Mouse (Mus musculus): ENCODE data around the gene Ablim1. TPM values are rescaled to one million over a fixed set of nuclear protein-coding genes. Genes with fewer than 3 reads are reported as not detected.

Ablim1 gene
- polyA plus RNA-seq, 1 experiment from 2014 or later, result 48.0 TPM

DNA sequence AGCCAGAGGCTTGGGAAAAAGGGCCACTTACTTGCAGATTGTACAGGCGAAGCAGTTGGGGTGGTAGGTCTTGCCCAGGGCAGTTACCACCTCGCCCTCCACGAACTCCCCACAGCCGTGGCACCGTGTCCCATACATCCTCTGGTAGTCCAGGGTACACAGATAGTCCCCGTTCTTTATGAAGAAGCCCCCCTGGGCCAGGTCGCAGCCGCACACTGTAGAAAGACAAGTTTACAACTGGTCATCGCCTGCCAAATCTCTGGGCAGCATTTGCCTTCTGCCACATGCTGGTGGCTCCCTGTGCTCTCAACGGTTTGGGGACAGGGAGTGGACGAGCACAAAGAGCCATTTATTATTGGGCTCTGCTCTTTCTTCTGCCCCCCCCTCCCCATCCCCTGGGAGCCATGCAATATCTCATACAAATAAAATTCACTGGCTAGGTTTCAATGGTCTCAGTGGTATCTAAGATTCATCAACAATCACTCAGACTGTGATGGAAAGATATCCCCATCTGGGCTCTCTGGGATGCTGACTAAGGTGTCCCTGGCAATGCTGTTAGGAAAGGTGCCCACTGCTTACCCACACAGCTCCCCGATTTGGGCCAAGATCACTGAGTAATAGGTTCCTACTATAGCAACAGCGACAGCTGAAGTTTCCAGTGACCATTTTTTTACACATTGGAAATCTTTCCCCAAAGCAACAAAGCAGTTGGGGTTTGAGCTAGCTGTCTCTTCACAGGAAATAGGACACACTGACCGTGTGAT is 159.4 kb downstream of the Ablim1 start:
- Histone ChIP-seq H3K4me1 (replicated peaks) (peaks cover 16% of the 10 kb centered on the region), H3K9me3 (no peaks in the 10 kb centered on the region), H3K9ac (no peak overlapping the region), H3K4me2 (no peak overlapping the region), H3K4me3 (no peak overlapping the region), H3K36me3 (no peaks in the 10 kb centered on the region; the same call in 1 of the 2 replicates), H3K27ac (replicated peaks) (peak overlapping the region; percentile 23; the same call in 1 of the 2 replicates), H3K27me3 (no peaks in the 10 kb centered on the region)
- WGBS, result 73% methylated on average over 14 of the region's 14 CpGs
- no peak for ATAC-seq (ENCODE audit: low read depth)

DNA sequence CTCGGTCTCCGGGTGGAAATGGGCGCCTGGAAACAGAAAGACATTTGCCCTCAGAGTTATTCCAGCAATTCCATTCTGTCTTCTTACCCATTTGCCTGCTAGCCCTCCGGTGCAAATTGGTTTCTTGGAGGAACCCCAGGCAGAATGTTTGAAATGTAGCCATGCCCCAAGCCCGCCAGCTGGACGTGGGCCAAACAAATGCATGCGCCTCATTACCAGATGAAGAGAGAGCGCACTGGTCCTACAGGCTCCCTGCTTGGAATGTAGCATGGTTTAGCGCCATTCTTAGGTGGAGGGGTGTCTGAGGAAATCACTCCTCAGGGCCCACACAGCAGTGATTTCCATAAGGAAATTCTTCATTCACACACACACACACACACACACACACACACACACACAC is 162.4 kb downstream of the Ablim1 start:
- H3K27ac ChIP-seq (replicated peaks), result peak overlapping the region; percentile 59; the same call in 1 of the 2 replicates
- H3K36me3 ChIP-seq, result no peaks in the 10 kb centered on the region; the same call in 1 of the 2 replicates
- H3K4me3 ChIP-seq, result no peak overlapping the region
- H3K4me2 ChIP-seq, result no peak overlapping the region
- H3K9me3 ChIP-seq, result no peaks in the 10 kb centered on the region
- H3K4me1 ChIP-seq (replicated peaks), result peaks cover 25% of the 10 kb centered on the region
- WGBS, result 34% methylated on average over 9 of the region's 9 CpGs
- H3K27me3 ChIP-seq, result no peaks in the 10 kb centered on the region
- H3K9ac ChIP-seq, result no peak overlapping the region
- peak; percentile 58 for ATAC-seq (ENCODE audit: low read depth)

DNA sequence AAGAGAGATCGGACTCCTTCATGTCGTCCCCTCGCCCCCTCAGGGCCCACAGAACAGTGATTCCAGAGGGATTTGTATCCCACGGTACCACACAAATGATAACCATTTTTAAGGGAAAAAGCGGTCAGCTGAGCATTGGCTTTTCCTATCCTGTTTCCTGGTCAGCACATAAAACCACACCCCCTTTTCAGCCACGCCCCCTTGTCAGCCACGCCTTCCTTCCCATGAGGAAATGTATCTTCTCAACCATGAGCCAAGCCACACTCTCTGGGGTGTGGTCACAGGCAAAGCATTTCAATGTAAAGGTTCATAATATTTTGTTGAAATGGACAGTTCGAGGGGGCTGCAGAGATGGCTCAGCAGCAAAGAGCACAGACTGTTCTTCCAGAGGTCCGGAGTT is 163.2 kb downstream of the Ablim1 start:
- Histone ChIP-seq H3K27ac (replicated peaks) (no peak overlapping the region), H3K4me3 (no peak overlapping the region), H3K36me3 (no peaks in the 10 kb centered on the region; the same call in 1 of the 2 replicates), H3K27me3 (no peaks in the 10 kb centered on the region), H3K9ac (no peak overlapping the region), H3K4me2 (no peak overlapping the region), H3K9me3 (no peaks in the 10 kb centered on the region), H3K4me1 (replicated peaks) (peaks cover 30% of the 10 kb centered on the region)
- WGBS, result 87% methylated on average over 9 of the region's 9 CpGs
- no peak for ATAC-seq (ENCODE audit: low read depth)

DNA sequence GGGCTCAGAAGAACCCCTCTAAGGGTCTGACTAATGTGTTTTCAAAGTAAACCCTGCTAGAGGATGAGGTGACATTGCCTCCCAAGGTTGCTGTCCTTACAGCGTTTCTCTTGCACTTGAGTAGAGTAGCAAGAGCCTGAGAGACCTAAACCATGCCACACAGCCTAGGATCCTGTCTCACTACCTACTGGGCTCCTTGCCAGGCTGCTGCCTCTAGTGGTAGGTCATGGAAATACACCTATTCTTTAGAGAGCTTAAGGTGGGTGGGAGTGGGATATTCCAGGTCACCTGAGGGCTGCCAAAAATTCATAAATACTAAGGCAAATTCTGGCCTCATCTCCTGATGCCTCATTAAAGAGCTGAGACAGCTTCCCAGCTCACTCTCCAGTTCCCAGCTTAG is 164.4 kb downstream of the Ablim1 start:
- Histone ChIP-seq H3K9ac (no peak overlapping the region), H3K27ac (replicated peaks) (no peak overlapping the region), H3K9me3 (no peaks in the 10 kb centered on the region), H3K36me3 (peaks cover 7% of the 10 kb centered on the region), H3K4me2 (no peak overlapping the region), H3K4me3 (no peak overlapping the region), H3K4me1 (replicated peaks) (peaks cover 25% of the 10 kb centered on the region), H3K27me3 (no peaks in the 10 kb centered on the region)
- 57% methylated on average over 1 of the region's 1 CpGs for WGBS
- ATAC-seq (ENCODE audit: low read depth), result no peak

DNA sequence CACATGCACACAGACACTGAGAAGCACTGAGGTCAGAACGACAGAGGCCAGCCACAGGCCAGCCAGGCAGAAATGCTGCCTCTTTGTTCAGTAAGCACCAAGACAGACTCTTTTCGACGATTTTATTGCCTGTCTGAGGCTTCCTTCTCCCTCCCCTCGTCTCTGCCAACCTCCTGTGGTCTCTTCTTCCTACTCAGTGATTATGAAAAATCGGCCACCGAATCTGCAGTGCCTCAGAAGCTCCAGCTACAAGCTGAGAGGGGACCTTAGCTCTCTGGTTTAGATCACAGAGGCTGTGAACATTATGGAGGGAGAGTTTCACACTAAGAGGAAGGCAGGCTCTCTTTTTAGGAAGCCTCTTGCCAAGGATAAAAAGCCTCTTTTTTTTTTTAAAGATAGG is 167.0 kb downstream of the Ablim1 start:
- Histone ChIP-seq H3K4me2 (no peak overlapping the region), H3K4me1 (replicated peaks) (peaks cover 20% of the 10 kb centered on the region), H3K27ac (replicated peaks) (peak overlapping the region; percentile 35), H3K4me3 (no peak overlapping the region), H3K9ac (peak overlapping the region; percentile 18), H3K27me3 (no peaks in the 10 kb centered on the region), H3K36me3 (peaks cover 7% of the 10 kb centered on the region), H3K9me3 (no peaks in the 10 kb centered on the region)
- ATAC-seq (ENCODE audit: low read depth), result no peak
- WGBS, result 10% methylated on average over 6 of the region's 6 CpGs

DNA sequence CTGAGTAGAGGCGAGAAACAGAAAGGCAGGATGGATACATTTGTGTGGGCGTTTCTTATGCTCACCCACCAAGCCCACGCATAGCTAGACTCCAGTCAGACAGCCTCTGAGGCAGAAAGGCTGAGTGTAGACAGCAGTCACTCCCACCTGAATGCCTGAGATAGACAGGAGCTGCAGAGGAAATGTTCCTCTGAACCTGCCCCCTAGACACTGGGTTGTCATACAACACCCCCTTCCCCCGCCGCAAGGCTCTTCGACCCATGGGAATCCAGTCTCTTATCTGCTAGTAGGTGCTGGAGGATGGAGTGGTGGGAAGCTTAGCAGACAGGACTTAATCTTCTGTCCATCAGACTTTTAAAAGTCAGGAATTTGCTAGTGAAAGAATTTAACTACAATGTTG is 167.8 kb downstream of the Ablim1 start:
- WGBS, result 85% methylated on average over 6 of the region's 6 CpGs
- no peak overlapping the region for H3K4me3 ChIP-seq
- H3K9me3 ChIP-seq, result no peaks in the 10 kb centered on the region
- peaks cover 7% of the 10 kb centered on the region for H3K36me3 ChIP-seq
- no peak overlapping the region for H3K9ac ChIP-seq
- no peak overlapping the region for H3K4me2 ChIP-seq
- H3K4me1 ChIP-seq (replicated peaks), result peaks cover 15% of the 10 kb centered on the region
- ATAC-seq (ENCODE audit: low read depth), result no peak
- no peaks in the 10 kb centered on the region for H3K27me3 ChIP-seq
- H3K27ac ChIP-seq (replicated peaks), result peak overlapping the region; percentile 35; the same call in 1 of the 2 replicates

DNA sequence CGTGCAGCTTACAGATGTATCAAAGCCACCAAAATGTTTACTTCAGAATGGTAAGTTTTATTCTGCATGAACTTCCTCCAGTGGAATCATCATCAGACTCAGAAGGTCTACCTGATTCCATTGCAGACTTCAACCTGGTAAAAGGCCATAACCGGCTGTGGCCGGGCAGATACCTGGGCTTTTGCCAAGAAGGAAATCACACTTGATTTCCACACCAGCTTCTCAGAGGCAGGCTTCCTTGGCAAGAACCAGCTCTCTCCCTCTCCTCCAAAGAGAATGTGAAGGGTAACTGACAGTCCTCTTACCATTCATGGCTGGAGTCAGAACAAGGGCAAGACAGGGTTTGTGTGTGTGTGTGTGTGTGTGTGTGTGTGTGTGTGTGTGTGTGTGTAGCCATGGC is 171.1 kb downstream of the Ablim1 start:
- no peak overlapping the region for H3K9ac ChIP-seq
- WGBS, result 96% methylated on average over 3 of the region's 3 CpGs
- no peak for ATAC-seq (ENCODE audit: low read depth)

DNA sequence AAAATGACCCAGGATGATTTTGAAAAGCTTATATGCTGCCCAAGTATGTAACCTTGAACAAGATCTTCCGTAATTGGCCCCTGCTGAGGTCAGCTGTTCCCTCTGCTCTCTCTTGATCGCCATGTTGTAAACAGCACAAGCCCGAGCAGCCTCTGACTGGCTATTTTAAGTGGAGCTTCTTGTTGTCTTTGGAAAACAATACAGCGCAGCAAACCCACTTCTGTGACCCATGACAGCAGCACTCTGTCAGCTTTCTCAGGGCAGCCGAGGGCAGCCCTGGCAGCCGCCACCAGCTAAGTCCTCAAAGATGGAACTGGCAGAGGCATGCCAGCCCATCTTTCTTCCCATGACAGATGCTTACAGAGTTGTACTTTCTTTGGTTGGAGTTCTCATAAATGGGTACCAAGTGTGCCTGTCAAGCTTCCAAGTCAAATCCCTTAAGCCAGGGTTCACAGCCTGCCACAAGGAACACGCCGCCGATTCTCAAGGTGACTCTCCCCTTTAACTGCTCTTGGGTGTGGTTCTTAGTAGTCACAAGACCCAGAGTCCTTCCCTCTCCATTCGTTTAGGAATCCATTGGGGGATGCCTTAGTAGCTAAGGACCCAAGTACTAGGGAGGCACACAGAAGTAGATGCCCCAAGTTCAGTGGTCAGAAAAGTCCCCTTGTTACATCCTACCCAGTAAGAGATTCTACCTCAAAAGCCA is 172.8 kb downstream of the Ablim1 start:
- H3K27ac ChIP-seq (replicated peaks), result no peak overlapping the region
- ATAC-seq (ENCODE audit: low read depth), result no peak
- H3K4me2 ChIP-seq, result no peak overlapping the region
- WGBS, result 78% methylated on average over 10 of the region's 10 CpGs
- H3K36me3 ChIP-seq, result peaks cover 7% of the 10 kb centered on the region; the same call in 1 of the 2 replicates
- no peak overlapping the region for H3K4me3 ChIP-seq
- H3K27me3 ChIP-seq, result no peaks in the 10 kb centered on the region
- H3K9me3 ChIP-seq, result no peaks in the 10 kb centered on the region
- peaks cover 5% of the 10 kb centered on the region; the same call in 1 of the 2 replicates for H3K4me1 ChIP-seq (replicated peaks)
- no peak overlapping the region for H3K9ac ChIP-seq

More for the DNA sequence above, 171.1 kb downstream of the Ablim1 start:
- Histone ChIP-seq H3K4me1 (replicated peaks) (peaks cover 14% of the 10 kb centered on the region), H3K36me3 (peaks cover 7% of the 10 kb centered on the region; the same call in 1 of the 2 replicates), H3K27ac (replicated peaks) (no peak overlapping the region), H3K9me3 (no peaks in the 10 kb centered on the region), H3K4me2 (no peak overlapping the region), H3K4me3 (no peak overlapping the region), H3K27me3 (no peaks in the 10 kb centered on the region)

DNA sequence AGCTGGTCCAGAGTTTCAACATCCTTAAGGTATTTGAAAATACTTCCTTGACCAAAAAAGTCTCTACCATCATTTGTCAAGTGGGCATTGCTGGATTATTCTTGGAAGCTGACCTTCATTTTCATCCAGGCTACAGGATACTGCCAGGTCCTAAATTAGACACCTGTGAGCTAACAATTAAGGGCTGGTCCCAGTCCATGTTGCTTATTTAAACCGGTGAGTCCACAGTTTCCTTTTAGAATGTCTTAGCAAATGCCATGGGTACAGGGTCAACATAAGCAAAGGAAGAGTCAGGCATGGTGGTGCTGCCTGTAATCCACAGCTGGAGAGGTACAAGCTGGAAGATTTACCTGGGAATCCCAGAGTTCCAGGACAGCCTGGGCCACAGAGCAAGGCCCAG is 173.8 kb downstream of the Ablim1 start:
- 85% methylated on average over 1 of the region's 1 CpGs for WGBS
- H3K4me2 ChIP-seq, result no peak overlapping the region

DNA sequence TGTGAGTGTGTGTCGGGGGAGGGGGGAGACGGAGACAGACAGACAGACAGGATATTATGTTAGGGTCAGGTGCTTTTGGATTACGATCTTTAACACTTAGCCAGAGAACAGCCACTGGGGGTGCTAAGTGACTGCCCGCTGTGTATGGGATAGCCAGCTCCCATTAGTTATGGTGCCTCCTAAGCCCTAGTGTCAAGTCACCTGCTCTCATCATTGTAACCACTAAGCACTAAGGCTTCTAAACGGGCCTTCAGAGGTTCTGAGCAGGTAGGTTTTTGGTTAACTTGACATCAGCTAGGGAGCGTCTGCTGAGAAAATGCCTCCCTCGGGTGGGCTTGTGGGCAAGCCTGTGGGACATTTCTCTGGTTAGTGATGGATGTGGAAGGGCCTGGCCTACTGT is 174.6 kb downstream of the Ablim1 start:
- Histone ChIP-seq H3K4me3 (no peak overlapping the region), H3K27me3 (no peaks in the 10 kb centered on the region), H3K36me3 (no peaks in the 10 kb centered on the region), H3K9me3 (no peaks in the 10 kb centered on the region), H3K4me2 (no peak overlapping the region), H3K4me1 (replicated peaks) (peaks cover 5% of the 10 kb centered on the region), H3K27ac (replicated peaks) (no peak overlapping the region), H3K9ac (no peak overlapping the region)
- WGBS, result 75% methylated on average over 7 of the region's 7 CpGs
- ATAC-seq (ENCODE audit: low read depth), result no peak

More for the DNA sequence above, 173.8 kb downstream of the Ablim1 start:
- no peaks in the 10 kb centered on the region for H3K9me3 ChIP-seq
- H3K4me3 ChIP-seq, result no peak overlapping the region
- ATAC-seq (ENCODE audit: low read depth), result no peak
- no peak overlapping the region for H3K27ac ChIP-seq (replicated peaks)
- peaks cover 4% of the 10 kb centered on the region; the same call in 1 of the 2 replicates for H3K4me1 ChIP-seq (replicated peaks)
- H3K27me3 ChIP-seq, result no peaks in the 10 kb centered on the region
- no peak overlapping the region for H3K9ac ChIP-seq
- H3K36me3 ChIP-seq, result peaks cover 6% of the 10 kb centered on the region; the same call in 1 of the 2 replicates

DNA sequence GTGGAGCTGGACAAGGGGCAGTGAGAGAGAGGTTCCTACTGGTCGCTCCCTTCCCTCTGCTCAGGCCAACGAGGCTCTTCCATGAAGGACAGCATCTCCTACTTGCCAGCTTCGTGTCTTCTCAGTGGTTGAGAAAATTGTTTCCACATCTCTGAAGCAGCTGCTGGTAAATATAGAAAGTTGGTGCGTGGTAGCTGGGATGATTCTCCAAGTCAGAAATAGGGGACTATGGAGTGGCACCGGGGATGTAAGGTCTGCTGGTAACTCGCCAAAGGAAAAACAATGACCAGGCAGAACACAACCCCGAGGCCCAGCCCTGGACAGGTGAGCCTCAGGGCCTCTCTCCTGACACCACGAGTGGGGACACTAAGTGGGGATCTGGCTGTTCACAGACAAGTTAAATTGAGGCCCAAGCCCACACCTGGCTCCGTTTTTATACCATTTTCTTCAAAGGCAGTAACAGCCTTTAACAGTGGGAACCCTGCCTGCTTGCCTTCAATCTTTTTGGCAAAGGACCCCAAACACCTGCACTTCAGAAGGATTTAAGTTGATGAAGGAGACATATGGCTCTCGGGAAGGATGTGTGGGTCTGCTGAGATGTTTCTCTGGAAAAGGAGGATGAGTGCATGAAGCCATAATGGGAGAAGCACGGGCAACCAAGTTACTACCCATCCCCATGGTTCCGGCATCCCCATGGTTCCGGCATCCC is 175.7 kb downstream of the Ablim1 start:
- WGBS, result 78% methylated on average over 13 of the region's 13 CpGs
- Histone ChIP-seq H3K4me2 (no peak overlapping the region), H3K4me1 (replicated peaks) (peaks cover 15% of the 10 kb centered on the region), H3K9ac (no peak overlapping the region), H3K36me3 (no peaks in the 10 kb centered on the region), H3K27ac (replicated peaks) (no peak overlapping the region), H3K27me3 (no peaks in the 10 kb centered on the region), H3K9me3 (no peaks in the 10 kb centered on the region), H3K4me3 (no peak overlapping the region)
- no peak for ATAC-seq (ENCODE audit: low read depth)

DNA sequence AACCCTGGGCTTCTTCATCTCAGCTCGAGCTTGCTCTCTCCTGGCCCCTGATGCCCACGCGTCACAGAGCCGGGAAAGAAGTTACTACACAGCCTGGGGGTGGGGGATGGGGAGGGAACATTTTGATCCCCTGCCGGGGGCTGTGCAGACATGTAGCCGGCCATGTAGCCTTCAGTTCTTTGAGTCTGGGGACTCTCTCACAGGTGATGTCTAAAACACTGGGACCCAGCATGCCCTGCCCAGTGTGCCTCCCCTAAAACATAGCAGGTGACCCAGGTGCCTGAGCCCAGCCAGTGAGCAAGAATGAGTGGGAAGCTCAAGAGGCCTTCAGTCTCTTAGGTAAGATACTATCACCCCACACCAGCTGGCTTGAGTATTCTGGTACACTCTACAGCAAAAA is 176.2 kb downstream of the Ablim1 start:
- no peaks in the 10 kb centered on the region for H3K36me3 ChIP-seq
- H3K4me2 ChIP-seq, result no peak overlapping the region
- H3K27me3 ChIP-seq, result no peaks in the 10 kb centered on the region
- peaks cover 21% of the 10 kb centered on the region for H3K4me1 ChIP-seq (replicated peaks)
- WGBS, result 60% methylated on average over 6 of the region's 6 CpGs
- no peak overlapping the region for H3K27ac ChIP-seq (replicated peaks)
- no peak for ATAC-seq (ENCODE audit: low read depth)
- H3K4me3 ChIP-seq, result no peak overlapping the region
- no peak overlapping the region for H3K9ac ChIP-seq
- H3K9me3 ChIP-seq, result no peaks in the 10 kb centered on the region
